Mouse (Mus musculus) kidney, embryonic 16.5 days (tissue): Measurements from ENCODE around the gene Ankrd6. TPM values are rescaled to one million over a fixed set of nuclear protein-coding genes. Genes with fewer than 3 reads are reported as not detected.
A peak's percentile ranks its signal among the peaks of the same experiment; 100 is the strongest.

Source experiments
- ATAC-seq: fragments of 200-750 bp; cut with Nextera tagmentation; 2 replicates; pipeline ENCODE4 v1.8.0; 2017; ENCODE audit warnings: moderate TSS enrichment; ENCODE audit not compliant: low FRiP score, low TSS enrichment
- H3K27ac ChIP-seq: fragments of 300-500 bp; sonication (generic); 2 replicates; pipeline ENCODE4 v1.5.1; 2014; ENCODE audit warnings: low read length
- H3K27me3 ChIP-seq: fragments of 300-500 bp; sonication (generic); 2 replicates; pipeline ENCODE4 v1.6.1; 2014; ENCODE audit warnings: low read length, control low read depth, mixed read lengths; ENCODE audit not compliant: insufficient read depth
- H3K36me3 ChIP-seq: fragments of 300-500 bp; sonication (generic); 2 replicates; pipeline ENCODE4 v1.6.1; 2014; ENCODE audit warnings: low read length, control low read depth, mixed read lengths; ENCODE audit not compliant: insufficient read depth
- H3K4me1 ChIP-seq: fragments of 300-500 bp; sonication (generic); 2 replicates; pipeline ENCODE4 v1.6.1; 2014; ENCODE audit warnings: low read length, control low read depth, mixed read lengths; ENCODE audit not compliant: insufficient read depth
- H3K4me2 ChIP-seq: fragments of 300-500 bp; sonication (generic); replicated peaks from 2 replicates; pipeline ENCODE4 v1.6.1; 2014; ENCODE audit warnings: low read depth, low read length
- H3K4me3 ChIP-seq: fragments of 300-500 bp; sonication (generic); 2 replicates; pipeline ENCODE4 v1.5.1; 2014; ENCODE audit warnings: mild to moderate bottlenecking, low read length
- H3K9ac ChIP-seq: fragments of 300-500 bp; sonication (generic); replicated peaks from 2 replicates; pipeline ENCODE4 v1.6.1; 2014; ENCODE audit warnings: low read length
- H3K9me3 ChIP-seq: fragments of 300-500 bp; sonication (generic); 2 replicates; pipeline ENCODE4 v1.6.1; 2016; ENCODE audit warnings: low read length, control low read depth
- WGBS: fragments of 180-500 bp; shearing (Covaris S2); extraction: QIAGEN DNeasy Blood & Tissue Kit; methylation state at CpG from one replicate; pipeline ENCODE4 v1.1.7; 2014; 5-methylcytosine and 5-hydroxymethylcytosine counted together
- polyA plus RNA-seq: library from polyadenylated mRNA; unstranded; fragments of >200 nt; fragmentation: Nextera tagmentation; extraction: Ambion mirVana; gene quantifications from 2 replicates; pipeline ENCODE4 v1.2.1, GENCODE M21; 2015

Gene Ankrd6
- polyA plus RNA-seq, 1 experiment from 2014 or later, result 13.8 TPM

GRCm38 (mm10) chr4:32864867-32865242, 85.8 kb downstream of the Ankrd6 start:
- no peak overlapping the region for H3K9ac ChIP-seq
- H3K27ac ChIP-seq, result no peak overlapping the region
- no peak for ATAC-seq
- no peak overlapping the region for H3K4me3 ChIP-seq
- H3K36me3 ChIP-seq, result no peaks in the 10 kb centered on the region
- 0 out of 2 replicates have a peak, but pooled peaks cover 11% of the 10 kb centered on the region for H3K27me3 ChIP-seq
- H3K4me1 ChIP-seq, result peaks cover 27% of the 10 kb centered on the region
- 73% methylated on average over 6 of the region's 6 CpGs for WGBS
- no peak overlapping the region for H3K4me2 ChIP-seq
- no peaks in the 10 kb centered on the region for H3K9me3 ChIP-seq

DNA sequence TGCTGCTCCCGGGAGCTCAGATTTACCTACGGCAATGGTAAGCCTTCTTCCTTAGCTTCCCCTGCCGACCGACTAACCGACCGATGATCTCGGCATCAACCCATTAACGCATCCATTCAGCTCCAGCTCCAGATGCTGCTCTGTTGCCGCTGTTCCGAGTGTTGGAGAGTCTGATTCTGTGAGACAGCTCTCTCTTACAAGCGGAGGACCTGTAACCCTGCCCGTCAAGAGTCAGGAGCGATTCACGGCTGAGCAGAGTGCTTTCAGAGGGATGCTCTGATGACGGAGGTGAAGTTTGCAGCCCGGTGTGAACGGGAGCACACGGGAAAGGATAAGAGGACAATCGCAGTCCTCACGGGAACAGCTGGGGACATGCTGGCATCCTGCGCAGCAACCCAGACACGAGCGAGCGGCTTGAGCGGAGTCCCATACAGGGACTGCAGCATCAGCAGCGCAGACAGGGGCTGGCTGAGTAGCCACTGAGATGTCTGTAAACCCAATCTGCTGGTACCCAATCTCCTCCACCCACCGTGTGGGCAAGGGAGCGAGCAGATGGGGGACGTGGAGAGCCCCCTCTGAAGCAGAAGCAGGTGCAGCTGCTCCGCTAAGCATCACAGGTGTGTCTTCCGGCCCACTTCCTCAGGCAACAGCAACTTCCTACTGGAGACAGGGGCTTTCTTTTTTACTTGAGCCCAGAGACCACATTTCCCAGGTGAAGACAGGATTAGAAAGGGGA, 86.3 kb downstream of the Ankrd6 start:
- 30% methylated on average over 31 of the region's 31 CpGs for WGBS
- Histone ChIP-seq H3K27me3 (0 out of 2 replicates have a peak, but pooled peaks cover 11% of the 10 kb centered on the region), H3K9me3 (no peaks in the 10 kb centered on the region), H3K9ac (no peak overlapping the region), H3K27ac (no peak overlapping the region), H3K4me1 (peaks cover 27% of the 10 kb centered on the region), H3K4me2 (peak overlapping the region; percentile 43), H3K36me3 (no peaks in the 10 kb centered on the region), H3K4me3 (peak overlapping the region; percentile 18; the same call in 1 of the 2 replicates)
- no peak for ATAC-seq

GRCm38 (mm10) chr4:32863447-32864130, 87.1 kb downstream of the Ankrd6 start:
- ATAC-seq, result no peak; the same call in 1 of the 2 replicates
- H3K27me3 ChIP-seq, result 0 out of 2 replicates have a peak, but pooled peaks cover 11% of the 10 kb centered on the region
- 17% methylated on average over 12 of the region's 12 CpGs for WGBS
- no peaks in the 10 kb centered on the region for H3K36me3 ChIP-seq
- H3K4me1 ChIP-seq, result peaks cover 27% of the 10 kb centered on the region
- no peaks in the 10 kb centered on the region for H3K9me3 ChIP-seq
- H3K4me2 ChIP-seq, result peak overlapping the region; percentile 43
- H3K27ac ChIP-seq, result no peak overlapping the region
- peak overlapping the region; percentile 18; the same call in 1 of the 2 replicates for H3K4me3 ChIP-seq
- H3K9ac ChIP-seq, result 0 out of 2 replicates have a peak overlapping the region, but pooled peaks have one; percentile 9

GRCm38 (mm10) chr4:32862751-32863446, 87.7 kb downstream of the Ankrd6 start:
- ATAC-seq, result no peak; the same call in 1 of the 2 replicates
- H3K4me1 ChIP-seq, result peaks cover 27% of the 10 kb centered on the region
- H3K9ac ChIP-seq, result 0 out of 2 replicates have a peak overlapping the region, but pooled peaks have one; percentile 9
- no peaks in the 10 kb centered on the region for H3K36me3 ChIP-seq
- 29% methylated on average over 15 of the region's 15 CpGs for WGBS
- H3K27me3 ChIP-seq, result 0 out of 2 replicates have a peak, but pooled peaks cover 11% of the 10 kb centered on the region
- H3K27ac ChIP-seq, result no peak overlapping the region
- no peak overlapping the region for H3K4me2 ChIP-seq
- no peaks in the 10 kb centered on the region for H3K9me3 ChIP-seq
- no peak overlapping the region for H3K4me3 ChIP-seq

DNA sequence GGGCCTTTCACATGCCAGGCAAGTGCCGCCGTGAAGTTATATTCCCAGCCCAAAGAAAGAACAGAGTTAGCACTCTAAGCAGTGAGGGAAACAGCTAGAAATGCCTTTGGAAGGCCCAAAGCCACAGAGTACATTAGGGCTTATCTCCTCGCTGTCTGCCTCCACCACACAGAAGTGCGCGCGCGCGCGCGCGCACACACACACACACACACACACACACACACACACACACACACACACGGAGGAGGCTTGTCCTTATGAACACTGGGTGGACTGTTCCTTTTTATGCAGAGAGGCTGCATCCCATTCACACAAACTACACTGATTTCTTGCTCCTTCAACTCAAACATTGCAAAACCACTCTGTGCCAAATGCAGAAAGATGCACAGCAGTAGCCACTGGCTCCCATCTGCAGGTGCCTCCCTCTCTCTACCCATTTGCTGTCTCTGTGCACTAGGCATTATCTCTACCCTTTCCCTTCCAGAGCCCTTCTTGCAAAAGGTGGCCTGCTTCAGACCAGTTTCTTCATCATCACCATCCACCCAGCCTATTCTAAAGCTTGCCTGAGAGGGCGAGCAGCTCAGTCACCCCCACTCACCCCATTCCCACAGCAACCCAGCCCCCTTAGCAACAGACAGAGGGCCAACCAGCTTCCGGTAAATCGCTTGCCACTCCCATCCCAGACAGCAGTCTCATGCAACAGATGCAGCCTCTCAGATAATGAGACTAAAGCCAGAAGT, 88.5 kb downstream of the Ankrd6 start:
- Histone ChIP-seq H3K27me3 (0 out of 2 replicates have a peak, but pooled peaks cover 11% of the 10 kb centered on the region), H3K4me2 (no peak overlapping the region), H3K9ac (no peak overlapping the region), H3K4me3 (no peak overlapping the region), H3K36me3 (no peaks in the 10 kb centered on the region), H3K27ac (no peak overlapping the region), H3K9me3 (no peaks in the 10 kb centered on the region), H3K4me1 (peaks cover 27% of the 10 kb centered on the region)
- ATAC-seq, result no peak
- 51% methylated on average over 7 of the region's 15 CpGs for WGBS

- Histone ChIP-seq H3K27ac (no peak overlapping the region), H3K4me2 (no peak overlapping the region), H3K4me1 (peaks cover 27% of the 10 kb centered on the region), H3K27me3 (0 out of 2 replicates have a peak, but pooled peaks cover 11% of the 10 kb centered on the region), H3K9me3 (no peaks in the 10 kb centered on the region), H3K9ac (no peak overlapping the region), H3K36me3 (no peaks in the 10 kb centered on the region), H3K4me3 (no peak overlapping the region)
- no peak for ATAC-seq
- WGBS, result 81% methylated on average over 18 of the region's 18 CpGs
These were observed 90.3 kb downstream of the Ankrd6 start for GRCm38 (mm10) chr4:32860184-32860965.

DNA sequence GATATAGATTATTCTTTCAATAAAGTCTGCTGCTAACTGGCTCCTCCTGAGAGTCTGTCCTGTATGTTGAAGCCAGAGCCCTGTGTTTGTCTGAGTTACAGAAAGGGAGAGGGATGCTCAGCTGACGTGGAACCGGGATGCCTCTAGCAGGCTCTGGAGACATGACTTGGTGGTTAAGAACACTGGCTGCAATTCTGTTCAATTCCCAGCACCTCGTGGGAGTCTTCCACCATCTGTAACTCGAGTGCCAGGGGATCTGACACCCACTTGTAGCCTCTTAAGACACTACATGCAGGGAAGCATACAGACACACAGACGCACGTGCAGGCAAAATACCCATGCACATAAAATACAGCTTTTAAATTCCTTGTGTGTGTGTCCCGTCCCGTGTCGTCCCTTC, 95.1 kb downstream of the Ankrd6 start:
- Histone ChIP-seq H3K4me2 (no peak overlapping the region), H3K9me3 (no peaks in the 10 kb centered on the region), H3K27ac (no peak overlapping the region), H3K9ac (no peak overlapping the region), H3K27me3 (no peaks in the 10 kb centered on the region), H3K36me3 (no peaks in the 10 kb centered on the region), H3K4me3 (no peak overlapping the region), H3K4me1 (no peaks in the 10 kb centered on the region)
- no peak for ATAC-seq
- WGBS, result 36% methylated on average over 9 of the region's 9 CpGs

DNA sequence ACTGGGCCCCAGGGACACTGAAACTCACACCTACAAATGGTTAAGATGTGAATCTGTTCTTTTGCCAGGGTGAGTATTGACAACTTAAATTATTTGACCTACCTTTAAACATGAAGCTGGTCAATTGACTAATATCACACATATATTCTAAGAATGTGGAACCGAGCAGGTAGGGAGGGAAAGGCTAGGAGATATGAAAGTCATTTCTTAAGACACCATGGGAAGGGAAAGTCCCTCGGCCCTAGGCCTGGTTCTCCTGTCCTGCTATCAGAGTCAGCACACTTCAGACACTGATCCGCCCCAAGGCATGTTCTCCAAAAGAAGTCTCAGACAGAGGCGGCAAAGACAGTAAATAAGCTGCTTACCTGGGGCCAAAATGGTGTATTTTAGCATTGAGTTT, 95.7 kb downstream of the Ankrd6 start:
- 90% methylated on average over 4 of the region's 4 CpGs for WGBS
- no peak overlapping the region for H3K4me2 ChIP-seq

More for the DNA sequence above, 95.7 kb downstream of the Ankrd6 start:
- Histone ChIP-seq H3K27ac (no peak overlapping the region), H3K9me3 (no peaks in the 10 kb centered on the region), H3K4me1 (no peaks in the 10 kb centered on the region), H3K4me3 (no peak overlapping the region), H3K9ac (no peak overlapping the region), H3K27me3 (no peaks in the 10 kb centered on the region), H3K36me3 (no peaks in the 10 kb centered on the region)
- no peak for ATAC-seq
